24 mouse cellular contexts compared by ENCODE assay signal in genomic region chr8:91158617-91159016, GRCm38 (mm10). TPM values are rescaled to one million over a fixed set of nuclear protein-coding genes. Genes with fewer than 3 reads are reported as not detected.
DNase-seq lines count a peak whose midpoint lies in the region; ATAC-seq and TF ChIP-seq lines count a peak whose summit lies in the region.
"Had no signal": no experiment of that assay in that cellular context is flagged by ENCODE, and none has a peak within 500 bp of the region (broad histone marks: within the 10 kb centered on the region; RNA-seq: fewer than 3 reads in every experiment).

No protein-coding gene starts in this region.

- DNase-seq in lung, postnatal 36 days, result peak; percentile 13
- DNase-seq in lung, adult 2 months, result no peak
- no peak for DNase-seq in thymus, postnatal 25 days
- DNase-seq in spleen, postnatal 4 days (ENCODE audit: low spot score in 2 of 2), result no peak
- no peak for DNase-seq in left cerebral cortex, postnatal 36 days (ENCODE audit: low spot score in 2 of 2)
- DNase-seq: adrenal gland, adult 2 months; adrenal gland, postnatal 10 days; adrenal gland, postnatal 25 days; cerebellum, adult 11-12 months; cerebellum, adult 2 months; cerebellum, adult 9-10 months; cerebellum, postnatal 10 days; cerebellum, postnatal 25 days; embryo, embryonic 11 days had no signal

- no peaks in the 10 kb centered on the region for H3K4me1 ChIP-seq in lung, adult 2 months (ENCODE audit: control insufficient read depth, insufficient read depth, low read length)
- H3K4me1 ChIP-seq: embryonic facial prominence, embryonic 13.5 days; embryonic facial prominence, embryonic 15.5 days had no signal

- no peak for TF ChIP-seq CTCF in lung, adult 2 months (IDR thresholded peaks at IDR 0.05; ENCODE audit: insufficient read depth, low read length)

- intact Hi-C loops in left cerebral cortex, postnatal 36 days (cut with DNase I), result no loop called here

- ATAC-seq in common myeloid progenitor, adult 5-6 weeks (replicated peaks; ENCODE audit: low read depth, poor library complexity, severe bottlenecking), result peak; percentile 30
- ATAC-seq in megakaryocyte, adult 5-6 weeks (ENCODE audit: poor library complexity, severe bottlenecking), result peak; percentile 80
- ATAC-seq in neutrophil, adult 5-6 weeks (ENCODE audit: extremely low read depth, insufficient number of reproducible peaks, low FRiP score, poor library complexity, severe bottlenecking), result peak; percentile 53
- ATAC-seq: forebrain, embryonic 14.5 days; forebrain, embryonic 16.5 days had no signal

- no peak overlapping the region for H3K4me3 ChIP-seq in lung, adult 2 months (replicated peaks; ENCODE audit: extremely low read depth, low read depth, low read length)
- H3K4me3 ChIP-seq: embryonic facial prominence, embryonic 13.5 days; embryonic facial prominence, embryonic 15.5 days; erythroblast, embryonic 14.5 days; forebrain, embryonic 10.5 days; forebrain, embryonic 12.5 days had no signal

- TF ChIP-seq POLR2A in lung, adult 2 months (IDR thresholded peaks at IDR 0.05; ENCODE audit: borderline replicate concordance, extremely low read depth, low read depth, low read length), result no peak

- 84% methylated on average over 10 of the region's 10 CpGs for WGBS in lung, adult 2 months

RNA-seq across cellular contexts. Expression of gene Aktip, which starts 41.2 kb away (rescaled TPM):
- polyA plus RNA-seq in lung, adult 2 months (2012; rRNA removed), result 29.0 and 41.9 TPM in 2 replicates
- total RNA-seq in common myeloid progenitor, adult 5-6 weeks (2017), result 11.4 and 14.8 TPM in 2 replicates
- 10.8 and 11.3 TPM in 2 replicates for total RNA-seq in megakaryocyte, adult 5-6 weeks (2015)
- total RNA-seq in megakaryocyte, adult 5-6 weeks (2017), result 14.1 and 15.0 TPM in 2 replicates
- total RNA-seq in neutrophil, adult 5-6 weeks (2017), result 24.7 and 28.4 TPM in 2 replicates
- total RNA-seq in left cerebral cortex, postnatal 36 days (2021), result 100 to 1,000 TPM; 117 to 118 TPM
- polyA plus RNA-seq: erythroblast, embryonic 14.5 days had no signal

Comparison
In these comparisons a context has a peak if more than half of its experiments do, and no peak if none do; other contexts are left out.
1. ATAC-seq: peak in every context shown above with its lines; median percentile 80 in megakaryocyte, adult 5-6 weeks; 53 in neutrophil, adult 5-6 weeks; 30 in common myeloid progenitor, adult 5-6 weeks.